Mouse (Mus musculus) heart, adult 18-20 months (tissue): ENCODE data around the gene Fbxl21. TPM values are rescaled to one million over a fixed set of nuclear protein-coding genes. Genes with fewer than 3 reads are reported as not detected.
A peak's percentile ranks its signal among the peaks of the same experiment; 100 is the strongest.

ENCODE experiments used
- DNase-seq, 2 experiments: peaks; one replicate each; pipeline ENCODE4 v3.0.0; 2021 to 2022; ENCODE audit warnings: mixed read lengths in 1 of 2
- total RNA-seq, 2 experiments: library from RNA; stranded (reverse); gene quantifications; 2 replicates each; pipeline ENCODE4 v1.2.3; 2021

Gene Fbxl21
- total RNA-seq, 2 experiments from 2014 or later = 0.74 to 0.87 TPM

GRCm38 (mm10) chr13:56534931-56535330 is 12.7 kb downstream of the Fbxl21 start:
- DNase-seq = no peak

- DNase-seq = no peak
Measured at GRCm38 (mm10) chr13:56535570-56535969, 13.3 kb downstream of the Fbxl21 start.

GRCm38 (mm10) chr13:56537026-56537425 is 14.8 kb downstream of the Fbxl21 start:
- no peak for DNase-seq

DNA sequence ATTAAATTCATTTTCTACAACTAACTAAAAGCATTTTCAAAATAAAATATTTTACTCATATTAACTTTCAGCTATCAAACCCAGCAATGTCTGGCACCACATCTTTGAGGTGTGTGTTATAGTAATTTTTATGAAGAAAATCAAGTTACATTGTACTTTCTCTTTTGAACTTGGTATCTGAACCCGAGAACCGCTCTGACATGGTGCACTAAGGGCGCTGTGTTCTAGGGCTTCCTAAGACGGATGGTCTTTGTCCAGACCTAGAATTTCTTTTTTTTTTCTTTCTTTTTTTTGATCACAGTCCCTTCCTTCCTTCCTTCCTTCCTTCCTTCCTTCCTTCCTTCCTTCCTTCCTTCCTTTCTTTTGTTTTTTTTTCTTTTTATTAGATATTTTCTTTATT is 17.6 kb downstream of the Fbxl21 start:
- DNase-seq = peak in 1 of 2 experiments; percentile 58

GRCm38 (mm10) chr13:56543805-56544204 is 21.5 kb downstream of the Fbxl21 start:
- no peak for DNase-seq

DNA sequence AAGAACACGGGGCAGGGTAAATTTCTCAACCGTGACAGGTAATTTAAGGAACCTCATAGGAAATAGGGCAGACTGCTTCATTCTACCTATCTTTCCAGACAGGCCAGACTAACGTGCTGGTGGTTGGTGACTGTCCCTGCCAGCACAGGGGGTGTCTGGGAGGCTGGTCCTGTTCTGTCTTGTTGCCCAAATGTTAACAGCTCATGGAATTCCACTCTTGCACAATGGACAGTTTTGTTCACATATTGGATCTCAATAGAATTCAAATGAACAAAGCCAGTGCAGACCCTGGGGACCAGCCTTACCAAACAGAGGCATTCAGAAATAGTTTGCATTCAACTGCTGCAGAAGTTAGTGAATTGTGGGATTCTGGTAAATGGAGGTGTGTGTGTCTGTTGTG is 22.7 kb downstream of the Fbxl21 start:
- no peak for DNase-seq

GRCm38 (mm10) chr13:56548401-56548800 is 26.1 kb downstream of the Fbxl21 start, which contains the start of gene Lect2:
TSS of gene Lect2 (minus strand) at chr13:56548502.
- no peak for DNase-seq

DNA sequence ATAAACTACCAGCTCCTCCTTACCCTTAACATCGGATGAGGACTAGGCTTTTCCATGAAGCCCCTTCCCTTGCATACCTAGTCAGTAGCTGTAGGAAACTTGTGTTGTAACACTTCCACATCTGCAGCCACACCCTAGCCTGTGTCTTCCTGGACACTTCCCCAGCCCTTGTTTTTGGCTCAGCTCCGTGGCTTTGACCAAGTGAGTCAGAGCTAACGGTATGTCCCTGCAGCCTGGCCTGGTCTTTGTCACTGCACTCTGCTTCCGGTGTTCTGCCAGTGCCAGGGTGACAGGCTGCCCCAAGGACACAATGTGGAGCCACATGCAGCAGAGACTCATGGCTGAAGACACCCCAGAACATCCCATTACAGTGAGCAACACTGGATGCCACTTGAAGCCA is 27.1 kb downstream of the Fbxl21 start:
- DNase-seq = peak; percentile 69 to 88

GRCm38 (mm10) chr13:56550574-56550973 is 28.3 kb downstream of the Fbxl21 start:
- DNase-seq = peak; percentile 62 to 73

DNA sequence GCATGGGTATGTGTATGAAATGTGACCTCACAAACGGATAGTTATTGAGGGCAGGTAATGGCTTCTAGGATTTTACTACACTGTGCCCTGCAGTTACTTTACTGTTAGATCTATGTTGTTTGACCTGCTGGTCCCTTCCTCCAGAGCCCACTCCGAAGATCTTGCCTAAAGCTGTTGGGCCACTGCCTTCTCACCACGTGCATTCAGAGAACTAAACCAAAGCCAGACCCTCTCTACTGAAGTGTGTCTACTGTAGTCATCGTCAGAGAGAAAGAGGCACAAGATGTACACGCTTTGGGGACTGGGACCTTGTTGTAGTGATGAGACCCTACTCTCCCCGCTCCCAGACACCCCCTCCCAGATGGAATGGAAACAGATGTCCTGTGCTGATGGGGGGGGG is 29.4 kb downstream of the Fbxl21 start:
- DNase-seq = no peak

GRCm38 (mm10) chr13:56553923-56554322 is 31.7 kb downstream of the Fbxl21 start:
- no peak for DNase-seq

GRCm38 (mm10) chr13:56554409-56554808 is 32.1 kb downstream of the Fbxl21 start:
- DNase-seq = no peak

GRCm38 (mm10) chr13:56555957-56556356 is 33.7 kb downstream of the Fbxl21 start:
- DNase-seq = peak; percentile 67 to 75

DNA sequence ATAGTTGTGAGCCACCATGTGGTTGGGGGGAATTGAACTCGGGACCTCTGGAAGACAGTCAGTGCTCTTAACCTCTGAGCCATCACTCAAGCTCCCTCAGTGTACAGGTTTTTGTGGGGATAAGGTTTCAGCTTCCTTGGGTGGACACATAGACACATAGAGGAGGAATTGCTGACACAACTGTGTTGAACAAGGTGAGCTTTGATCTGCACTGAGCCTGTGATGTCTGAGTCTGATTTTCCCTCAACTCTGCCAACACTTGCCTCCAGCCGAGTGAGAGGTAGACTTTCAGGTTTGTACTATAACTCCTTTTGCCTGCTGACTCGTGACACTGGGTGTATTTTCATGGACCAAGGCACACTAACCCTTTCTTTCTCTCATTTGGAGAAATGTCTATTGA is 34.4 kb downstream of the Fbxl21 start:
- no peak for DNase-seq

- no peak for DNase-seq
Measured at GRCm38 (mm10) chr13:56558811-56559210, 36.5 kb downstream of the Fbxl21 start.

GRCm38 (mm10) chr13:56559841-56560370 is 37.6 kb downstream of the Fbxl21 start:
- DNase-seq = no peak

DNA sequence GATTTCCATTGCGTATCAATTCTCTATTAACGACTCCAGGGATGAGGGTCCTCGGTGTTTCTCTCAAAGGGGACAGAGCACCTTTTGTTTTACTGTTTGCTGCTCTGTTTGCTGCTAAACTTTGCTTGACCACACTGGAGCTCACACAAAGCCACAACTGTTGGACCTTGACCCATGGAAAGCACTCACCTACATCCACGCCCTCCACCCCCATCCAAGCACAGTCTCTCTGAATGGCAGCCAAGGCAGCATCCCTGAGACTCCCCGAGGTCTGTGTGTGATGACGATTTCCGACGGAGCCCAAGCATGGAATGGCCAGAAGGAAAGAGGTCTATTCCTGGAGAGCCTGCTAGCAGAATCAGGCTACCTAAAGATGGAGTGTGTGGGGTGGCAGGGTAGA is 38.9 kb downstream of the Fbxl21 start:
- DNase-seq = no peak

GRCm38 (mm10) chr13:56563075-56563474 is 40.8 kb downstream of the Fbxl21 start:
- peak; percentile 40 to 73 for DNase-seq

DNA sequence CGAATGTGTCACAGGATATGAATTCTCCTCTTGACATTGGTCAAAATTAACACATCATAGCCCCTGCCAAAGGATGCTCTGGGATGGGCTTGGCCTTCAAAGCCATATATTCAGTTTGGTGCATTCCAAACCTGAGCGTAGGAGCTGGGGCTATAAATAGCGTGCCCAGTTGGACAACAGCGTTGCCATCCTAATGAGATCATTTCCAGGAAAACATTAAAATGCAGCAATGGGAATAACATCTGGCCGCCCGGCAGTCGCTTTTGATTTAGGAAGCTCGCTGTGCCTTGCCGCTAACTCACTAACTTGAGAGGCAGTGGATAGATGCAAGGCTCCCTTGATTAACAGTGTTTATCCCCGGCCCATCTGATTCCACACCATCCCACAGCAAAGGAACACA is 44.1 kb downstream of the Fbxl21 start:
- DNase-seq = peak; percentile 31 to 46

DNA sequence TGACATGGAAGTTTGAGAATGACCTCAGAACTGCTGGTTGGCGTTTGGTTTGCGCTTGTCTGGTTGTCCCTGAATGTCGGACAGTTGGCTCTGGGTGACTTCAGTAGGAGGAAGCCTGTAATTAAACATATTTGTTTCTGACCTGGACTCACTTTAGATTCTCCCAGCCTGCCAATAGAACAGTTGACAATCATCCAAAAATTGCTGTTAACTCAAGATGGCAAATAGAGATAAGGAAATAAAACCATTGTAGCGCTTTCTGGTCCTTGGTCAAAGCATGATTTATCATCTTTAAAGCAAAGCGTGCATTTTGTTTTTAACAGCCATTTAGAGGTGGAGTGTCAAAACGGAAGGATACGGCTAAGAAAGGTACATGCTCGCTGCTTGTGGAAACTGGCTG is 49.4 kb downstream of the Fbxl21 start:
- no peak for DNase-seq

DNA sequence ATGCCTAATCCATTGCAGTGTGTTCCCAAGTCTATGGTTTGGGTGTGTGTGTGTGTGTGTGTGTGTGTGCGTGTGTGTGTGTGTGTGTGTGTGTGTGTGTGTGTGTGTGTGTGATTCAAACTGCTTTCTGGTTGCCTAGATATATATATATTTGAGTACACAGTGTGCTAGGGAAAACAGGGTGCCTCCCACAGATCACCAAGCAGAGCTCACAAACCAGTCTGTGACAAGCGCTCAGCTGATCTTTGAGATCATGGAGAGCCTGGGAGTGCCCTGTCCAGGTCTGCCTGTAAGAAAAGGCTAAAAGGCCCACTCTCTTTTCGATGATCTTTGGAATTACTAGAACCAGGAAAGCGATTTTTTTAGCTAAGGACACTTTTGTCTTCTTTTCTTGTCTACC is 52.8 kb downstream of the Fbxl21 start:
- DNase-seq = no peak

GRCm38 (mm10) chr13:56575701-56576321 is 53.5 kb downstream of the Fbxl21 start:
- DNase-seq = peak; percentile 85 to 91

- DNase-seq = no peak
Measured at GRCm38 (mm10) chr13:56578097-56578496, 55.8 kb downstream of the Fbxl21 start.

DNA sequence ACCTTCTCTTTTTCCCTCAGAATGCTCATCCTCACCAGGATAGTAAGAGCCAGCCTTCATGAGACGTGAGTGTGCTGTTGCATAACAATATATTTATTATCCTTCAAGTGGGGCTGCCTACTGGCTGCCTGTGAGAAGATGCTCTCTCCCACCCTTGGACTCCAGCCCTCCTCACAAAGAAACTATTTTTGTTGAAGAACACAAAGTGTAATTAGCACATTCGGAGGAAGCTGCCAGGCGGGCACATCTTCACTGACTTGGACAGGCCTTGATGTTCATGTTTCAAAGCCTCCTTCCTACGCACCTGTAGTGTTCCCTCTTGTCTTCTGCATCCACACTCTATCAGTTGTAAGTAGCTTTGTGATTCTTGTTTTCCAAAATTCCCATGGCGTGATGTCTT is 58.2 kb downstream of the Fbxl21 start:
- no peak for DNase-seq
